Mouse (Mus musculus): ENCODE data around the gene Cit.

The Cit gene

DNA sequence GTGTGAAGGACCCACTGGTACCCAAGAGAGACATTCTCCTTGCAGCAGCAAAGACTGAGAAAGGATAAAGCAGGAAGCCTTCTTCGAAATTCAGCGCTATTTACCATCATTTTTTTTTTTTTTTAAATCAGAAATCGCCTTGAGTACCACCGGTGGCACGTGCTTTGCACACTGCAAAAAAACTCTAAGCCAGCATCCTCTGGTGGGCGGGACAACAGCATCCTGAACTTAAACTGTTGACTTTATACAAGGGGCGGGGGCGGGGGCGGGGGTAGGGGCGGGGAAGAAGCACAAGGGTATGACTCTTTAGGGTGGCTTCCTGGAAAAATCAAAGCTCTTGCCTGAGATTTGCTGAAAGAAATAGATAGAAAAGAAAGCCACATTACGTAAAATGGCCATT is 194.6 kb downstream of the Cit start:
- DNase-seq (ENCODE audit: low read depth, low spot score), result no peak

DNA sequence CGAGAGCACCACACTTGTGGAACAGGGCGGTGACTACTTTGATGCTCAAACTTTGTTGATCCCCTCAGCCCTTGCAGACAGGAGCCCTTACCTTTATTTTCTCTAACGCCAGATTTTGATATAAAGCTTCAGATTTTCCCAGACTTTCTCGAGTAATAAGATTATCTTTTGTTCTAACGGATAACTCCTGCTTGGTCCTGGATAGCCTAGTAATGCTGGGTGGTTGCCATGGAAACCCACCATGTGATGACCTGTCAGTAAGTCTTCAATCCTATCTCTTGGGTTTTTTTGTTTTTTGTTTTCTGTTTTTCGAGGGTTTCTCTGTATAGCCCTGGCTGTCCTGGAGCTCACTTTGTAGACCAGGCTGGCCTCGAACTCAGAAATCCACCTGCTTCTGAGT is 197.2 kb downstream of the Cit start:
- no peak for DNase-seq (ENCODE audit: low read depth, low spot score)

DNA sequence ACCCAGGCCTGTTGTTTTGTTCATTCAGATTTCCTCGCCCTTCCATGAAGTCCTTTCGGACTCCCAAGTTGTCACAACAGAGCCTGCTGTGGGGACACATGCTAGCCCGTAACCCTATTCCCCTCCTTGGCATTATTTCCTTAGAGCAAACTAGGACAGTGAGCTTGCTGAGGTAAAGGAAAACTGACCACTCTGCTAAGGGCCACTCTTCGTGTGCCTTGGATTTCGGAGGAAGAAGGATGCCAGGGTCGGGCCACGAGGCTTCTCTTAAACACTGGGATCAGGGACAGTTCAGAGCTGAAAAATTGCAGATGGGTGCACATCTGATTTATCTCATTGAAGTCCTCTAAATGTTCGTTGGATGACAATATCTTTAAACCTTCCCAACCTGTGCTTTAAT is 200.5 kb downstream of the Cit start:
- peak; percentile 87 for DNase-seq (ENCODE audit: low read depth, low spot score)

DNA sequence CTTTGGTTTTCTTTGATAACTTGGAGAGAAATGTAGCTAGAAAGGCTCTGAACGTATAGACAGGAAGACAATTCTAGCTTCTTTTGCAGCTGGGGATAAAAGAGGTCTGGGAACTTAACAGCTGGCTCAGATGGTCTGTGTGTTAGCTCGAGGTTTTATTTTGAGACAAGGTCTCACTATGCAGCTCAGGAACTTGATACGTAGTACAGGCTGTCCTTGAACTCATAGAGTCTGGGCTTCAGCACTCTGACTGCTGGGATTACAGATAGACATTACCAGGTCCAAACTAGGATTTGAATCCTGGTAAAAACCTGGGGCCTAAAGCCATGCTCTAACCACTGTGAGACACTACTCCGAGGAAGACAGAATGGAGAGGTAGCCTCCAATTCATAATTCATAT is 201.2 kb downstream of the Cit start:
- peak; percentile 73 for DNase-seq (ENCODE audit: low read depth, low spot score)

DNA sequence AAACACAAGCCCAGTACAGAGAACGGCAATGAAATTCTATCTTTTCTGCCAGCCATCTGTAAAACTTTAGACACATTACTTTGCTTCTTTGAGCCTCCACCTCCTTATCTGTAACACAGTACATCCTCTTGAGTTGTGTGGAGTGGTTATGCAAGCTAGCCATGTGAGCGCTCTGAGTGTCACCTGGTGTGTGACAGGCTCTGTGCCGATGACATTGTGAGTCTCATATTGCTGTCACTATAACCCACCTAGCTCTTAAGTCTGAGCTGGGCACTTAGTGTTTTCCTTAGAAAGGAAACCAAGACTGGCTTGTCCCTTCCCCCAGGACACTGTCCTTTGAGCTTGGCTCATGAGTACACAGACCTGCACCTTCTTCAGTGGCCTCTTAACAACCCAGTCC is 203.2 kb downstream of the Cit start:
- DNase-seq (ENCODE audit: low read depth, low spot score), result peak; percentile 79

DNA sequence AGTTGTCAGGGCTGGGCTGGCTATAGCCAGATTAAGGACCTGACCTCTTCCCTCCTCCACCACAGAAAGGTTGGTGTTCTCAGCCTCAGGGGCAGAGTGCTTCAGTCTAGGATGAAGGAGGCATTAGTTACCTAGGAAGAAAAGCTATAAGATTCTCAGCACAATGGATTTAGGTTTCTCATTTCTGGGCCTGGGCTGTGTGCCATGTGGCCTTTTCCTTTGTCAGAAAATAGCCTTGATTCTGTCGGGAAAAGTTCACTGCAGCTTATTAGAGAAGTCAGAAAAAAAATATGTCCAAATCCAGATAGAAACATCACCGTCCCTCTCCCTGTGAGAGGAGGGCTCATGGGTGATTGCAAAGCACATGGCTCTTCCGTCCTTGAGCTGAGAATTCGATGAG is 204.7 kb downstream of the Cit start:
- no peak for DNase-seq (ENCODE audit: low read depth, low spot score)

DNA sequence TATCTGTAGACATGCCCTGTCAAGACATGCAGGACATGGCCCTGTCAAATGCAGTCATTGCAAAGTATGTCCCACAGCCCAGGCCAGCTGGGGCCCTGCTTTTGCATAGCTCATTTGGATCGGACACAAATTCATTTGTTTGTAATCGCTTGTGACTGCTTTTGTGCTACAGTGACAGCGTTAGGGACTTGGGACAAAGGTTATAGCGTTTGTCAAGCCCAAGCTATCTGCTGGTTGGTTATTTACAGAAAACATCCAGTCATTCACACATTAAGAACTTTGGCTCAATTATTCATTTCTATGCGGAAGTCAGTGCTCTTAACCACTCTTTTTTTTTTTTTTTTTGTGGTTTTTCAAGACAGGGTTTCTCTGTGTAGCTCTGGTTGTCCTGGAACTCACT is 207.1 kb downstream of the Cit start:
- no peak for DNase-seq (ENCODE audit: low read depth, low spot score)

DNA sequence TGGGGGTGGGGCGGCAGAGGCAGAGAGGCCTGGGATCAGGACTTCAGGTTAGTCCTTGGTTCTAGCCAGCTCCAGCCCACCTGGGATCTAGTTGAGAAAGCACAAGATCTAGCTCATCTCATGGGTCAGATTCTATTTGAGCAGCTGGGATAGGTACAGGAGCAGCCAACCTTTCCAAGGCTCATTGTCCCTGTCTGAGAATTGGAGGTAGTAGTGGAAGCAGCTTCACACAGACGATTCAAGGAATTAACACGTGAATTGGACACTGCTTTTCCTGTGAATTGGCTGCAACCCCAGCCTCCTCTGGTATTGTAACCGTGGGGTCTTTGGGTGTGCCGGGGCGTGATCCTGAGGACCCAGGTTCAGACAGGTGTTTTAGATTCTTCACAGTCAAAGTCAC is 207.7 kb downstream of the Cit start:
- DNase-seq (ENCODE audit: low read depth, low spot score), result no peak
